Mouse (Mus musculus): ENCODE measurements at regions not wholly inside any gene's neighbourhood (a gene's known extent, or its start where the extent isn't known, plus 50 kb on each side); places are given as distances from the start of the nearest gene placed in this dataset.

- DNase-seq = peak; percentile 7 to 31
These were observed 162.2 kb upstream of the Brinp1 start for GRCm38 (mm10) chr4:69116353-69116752.

GRCm38 (mm10) chr4:69105188-69105587 is 151.0 kb upstream of the Brinp1 start:
- DNase-seq = no peak

GRCm38 (mm10) chr4:69095748-69096408 is 141.7 kb upstream of the Brinp1 start:
- DNase-seq = peak in 1 of 2 experiments; percentile 3

GRCm38 (mm10) chr4:69078085-69078484 is 123.9 kb upstream of the Brinp1 start:
- no peak for DNase-seq

- DNase-seq = no peak
These were observed 123.1 kb upstream of the Brinp1 start for GRCm38 (mm10) chr4:69077316-69077715.

GRCm38 (mm10) chr4:69039645-69040342 is 85.6 kb upstream of the Brinp1 start:
- no peak for DNase-seq

GRCm38 (mm10) chr4:69034166-69034565 is 80.0 kb upstream of the Brinp1 start:
- DNase-seq = no peak

- DNase-seq = no peak
These were observed 66.0 kb upstream of the Brinp1 start for GRCm38 (mm10) chr4:69020159-69020727.

- DNase-seq = peak; percentile 50 to 51
These were observed 61.2 kb upstream of the Brinp1 start for GRCm38 (mm10) chr4:69015396-69015795.
